Mouse (Mus musculus): ENCODE data around the gene Golga2.

- no peak for TF ChIP-seq CTCF (IDR thresholded peaks at IDR 0.05; ENCODE audit: low read depth)
- TF ChIP-seq EP300 (IDR thresholded peaks at IDR 0.05; ENCODE audit: low read depth) = no peak
Observed at GRCm38 (mm10) chr2:32287334-32287840, at the start of gene Golga2.

Data from heart, postnatal 0 days (tissue).